Mouse (Mus musculus): Measurements from ENCODE around the gene Dad1.

DNA sequence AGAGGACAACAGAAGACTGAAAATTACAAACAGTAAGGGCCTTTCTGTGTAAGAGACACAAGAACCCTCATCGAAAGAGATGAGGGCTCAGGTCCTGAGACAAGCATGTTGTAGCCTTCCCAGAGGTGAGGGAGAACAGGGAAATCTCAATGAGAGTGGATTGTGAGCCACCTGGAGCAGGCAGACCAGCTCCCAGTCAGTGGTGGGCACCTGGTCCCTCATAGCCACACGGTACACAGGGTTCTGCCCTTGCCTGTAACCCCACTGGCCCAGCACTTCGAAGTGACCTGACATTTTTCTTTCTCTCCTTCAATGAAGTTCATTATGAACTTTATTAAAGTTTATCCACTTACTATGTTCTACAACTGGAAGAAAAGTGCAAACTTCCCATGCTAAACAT lies 18.8 kb upstream of the Dad1 start:
- no peak for TF ChIP-seq CTCF (conservative IDR thresholded peaks at IDR 0.05; ENCODE audit: low read length)
- TF ChIP-seq POU5F1 (IDR thresholded peaks at IDR 0.05; ENCODE audit: borderline replicate concordance, low read length), result no peak
- no peak for TF ChIP-seq NANOG (IDR thresholded peaks at IDR 0.05; ENCODE audit: borderline replicate concordance, low read length)
